Mouse (Mus musculus): Measurements from ENCODE around the gene Hdac4.

- no peak for TF ChIP-seq CTCF (IDR thresholded peaks at IDR 0.05; ENCODE audit: low read depth)
- TF ChIP-seq EP300 (IDR thresholded peaks at IDR 0.05; ENCODE audit: low read depth) = no peak
Measured at GRCm38 (mm10) chr1:92132181-92132580, 63.3 kb downstream of the Hdac4 start.

Measured in liver, postnatal 0 days (tissue).